Mouse (Mus musculus) hindbrain, embryonic 12.5 days (tissue): Measurements from ENCODE around the gene Tyw5. TPM values are rescaled to one million over a fixed set of nuclear protein-coding genes. Genes with fewer than 3 reads are reported as not detected.
A peak's percentile ranks its signal among the peaks of the same experiment; 100 is the strongest.

Experiments
- ATAC-seq: fragments of 200-750 bp; cut with Nextera tagmentation; 2 replicates; pipeline ENCODE4 v1.8.0; 2017; ENCODE audit warnings: moderate TSS enrichment; ENCODE audit not compliant: low FRiP score
- H3K27ac ChIP-seq: fragments of 300-500 bp; sonication (generic); 2 replicates; pipeline ENCODE4 v1.5.1; 2016; ENCODE audit warnings: mild to moderate bottlenecking
- H3K27me3 ChIP-seq: fragments of 300-500 bp; sonication (generic); 2 replicates; pipeline ENCODE4 v1.6.1; 2016; ENCODE audit warnings: mild to moderate bottlenecking
- H3K36me3 ChIP-seq: fragments of 300-500 bp; sonication (generic); 2 replicates; pipeline ENCODE4 v1.6.1; 2016; ENCODE audit warnings: mild to moderate bottlenecking
- H3K4me1 ChIP-seq: fragments of 300-500 bp; sonication (generic); 2 replicates; pipeline ENCODE4 v1.6.1; 2016
- H3K4me2 ChIP-seq: fragments of 300-500 bp; sonication (generic); replicated peaks from 2 replicates; pipeline ENCODE4 v1.6.1; 2016; ENCODE audit warnings: mild to moderate bottlenecking
- H3K4me3 ChIP-seq: fragments of 300-500 bp; sonication (generic); 2 replicates; pipeline ENCODE4 v1.5.1; 2016; ENCODE audit warnings: mild to moderate bottlenecking
- H3K9ac ChIP-seq: fragments of 300-500 bp; sonication (generic); 2 replicates; pipeline ENCODE4 v1.6.1; 2016; ENCODE audit warnings: mild to moderate bottlenecking, moderate library complexity
- H3K9me3 ChIP-seq: fragments of 300-500 bp; sonication (generic); replicated peaks from 2 replicates; pipeline ENCODE4 v1.6.1; 2016; ENCODE audit warnings: mild to moderate bottlenecking
- WGBS: fragments of 180-500 bp; shearing (Covaris S2); methylation state at CpG from one replicate; pipeline ENCODE4 v1.1.7; 2016; 5-methylcytosine and 5-hydroxymethylcytosine counted together
- polyA plus RNA-seq: library from polyadenylated mRNA; unstranded; fragments of >200 nt; fragmentation: Nextera tagmentation; extraction: Ambion mirVana; gene quantifications from 2 replicates; pipeline ENCODE4 v1.2.1, GENCODE M21; 2016

Gene Tyw5
- polyA plus RNA-seq = 24.8 and 28.7 TPM in 2 replicates

DNA sequence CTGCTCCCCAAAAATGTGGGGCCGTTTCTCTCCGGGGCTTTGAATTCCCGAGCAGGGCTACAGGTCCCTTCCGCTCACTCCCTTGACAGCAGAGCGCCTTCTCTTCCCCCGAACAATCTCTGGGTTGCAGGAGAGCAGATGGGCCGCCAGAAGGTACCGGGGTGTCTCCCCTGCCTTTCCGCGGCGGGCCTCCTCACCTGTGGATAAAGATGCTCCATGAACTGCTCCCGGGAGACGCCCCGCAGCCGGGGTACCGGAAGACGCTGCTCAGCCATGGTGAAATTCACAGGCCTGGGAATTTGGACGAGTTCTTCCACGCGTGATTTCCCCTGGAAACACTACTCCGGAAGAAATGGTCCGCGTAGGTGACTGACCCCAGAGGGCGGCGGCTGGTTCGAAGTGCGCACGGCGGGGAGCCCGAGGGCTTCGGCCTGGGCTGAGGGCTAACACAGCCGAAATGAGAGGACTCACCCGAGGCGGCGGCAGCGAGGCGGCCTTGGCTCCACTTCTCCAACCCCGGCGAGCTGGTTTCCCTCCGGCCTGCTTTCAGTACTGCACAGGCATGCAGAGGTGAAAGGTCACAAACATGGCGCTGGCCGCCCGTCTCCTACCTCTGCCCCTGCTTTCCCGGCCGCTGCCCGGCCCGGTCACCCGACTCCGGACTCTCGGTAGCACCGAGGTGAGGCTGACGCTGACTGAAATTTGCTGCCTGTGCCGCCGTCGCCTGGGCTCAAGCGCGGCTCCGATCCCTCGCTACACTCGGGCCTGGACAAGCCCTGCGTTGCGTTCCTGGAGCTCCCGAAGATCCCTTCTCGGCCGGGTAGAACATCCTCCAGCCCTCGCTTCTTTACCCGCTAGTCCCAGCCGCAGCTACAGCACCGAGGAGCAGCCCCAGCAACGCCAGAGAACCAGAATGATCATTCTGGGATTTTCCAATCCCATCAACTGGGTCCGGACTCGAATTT is at the start of gene Tyw5, which contains the start of gene Maip1:
Gene Tyw5, minus strand, starts transcription at position 915 of the 965 bp plus-strand sequence.
Gene Maip1, plus strand, starts transcription at position 142 of the 965 bp plus-strand sequence.
- Histone ChIP-seq H3K27ac (peak within 1 kb of the TSS; percentile 91), H3K4me3 (peak within 1 kb of the TSS; percentile 84), H3K36me3 (no peaks in the 10 kb centered on the region), H3K9me3 (no peaks in the 10 kb centered on the region), H3K4me2 (peak within 1 kb of the TSS; percentile 77), H3K4me1 (peaks cover 23% of the 10 kb centered on the region), H3K27me3 (no peaks in the 10 kb centered on the region), H3K9ac (peak within 1 kb of the TSS; percentile 80)
- under 1% methylated on average over 72 of the region's 72 CpGs for WGBS
- ATAC-seq = peak; percentile 92

GRCm38 (mm10) chr1:57450241-57450640 is 43.3 kb upstream of the Tyw5 start:
- Histone ChIP-seq H3K9me3 (no peaks in the 10 kb centered on the region), H3K4me3 (no peak overlapping the region), H3K27ac (no peak overlapping the region), H3K4me2 (no peak overlapping the region), H3K9ac (no peak overlapping the region), H3K4me1 (no peaks in the 10 kb centered on the region), H3K27me3 (no peaks in the 10 kb centered on the region), H3K36me3 (no peaks in the 10 kb centered on the region)
- no peak for ATAC-seq
- 91% methylated on average over 1 of the region's 1 CpGs for WGBS

DNA sequence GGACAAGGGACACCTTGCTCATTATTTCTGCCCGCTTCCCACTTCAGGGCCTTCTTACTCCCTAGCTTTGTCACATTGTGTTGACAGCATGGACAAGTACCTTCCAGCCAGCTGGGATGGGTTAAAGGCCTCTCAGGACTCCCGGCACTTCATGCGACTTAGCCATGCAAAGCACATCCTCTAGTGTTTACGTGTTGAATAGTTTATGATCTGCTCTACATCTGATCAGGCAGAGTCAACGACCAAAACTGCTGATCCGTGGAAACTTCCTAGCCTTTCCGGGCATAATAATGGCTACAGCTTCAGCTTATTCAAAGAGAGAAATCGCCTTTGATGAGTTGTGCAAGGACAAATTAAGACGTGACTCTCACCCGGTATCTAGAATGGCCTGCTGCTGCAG is 38.8 kb upstream of the Tyw5 start:
- Histone ChIP-seq H3K27me3 (no peaks in the 10 kb centered on the region), H3K4me3 (no peak overlapping the region), H3K4me2 (no peak overlapping the region), H3K4me1 (no peaks in the 10 kb centered on the region), H3K27ac (no peak overlapping the region), H3K9me3 (no peaks in the 10 kb centered on the region), H3K9ac (no peak overlapping the region), H3K36me3 (no peaks in the 10 kb centered on the region)
- ATAC-seq = no peak
- 67% methylated on average over 10 of the region's 10 CpGs for WGBS

DNA sequence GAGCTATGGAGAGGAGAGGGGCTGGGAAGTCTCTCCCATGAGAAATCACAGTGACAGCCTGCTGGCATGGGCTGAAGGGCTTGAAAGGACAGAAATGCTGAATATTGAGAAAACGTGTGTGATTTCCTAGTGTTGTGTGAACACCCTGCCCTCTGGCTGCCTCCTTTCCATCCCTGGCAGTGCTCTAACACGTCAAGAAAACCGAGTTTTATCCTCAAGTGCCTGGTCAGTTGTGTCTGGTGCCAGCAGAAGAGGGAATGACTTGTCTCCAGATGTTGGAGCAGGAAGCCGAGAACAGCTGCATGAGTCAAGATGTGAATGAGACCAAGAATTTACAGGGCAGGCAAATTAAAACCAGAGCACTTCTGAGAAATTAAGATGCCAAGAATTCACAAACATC is 33.9 kb upstream of the Tyw5 start:
- ATAC-seq = no peak
- H3K9me3 ChIP-seq = no peaks in the 10 kb centered on the region
- no peak overlapping the region for H3K9ac ChIP-seq
- no peak overlapping the region for H3K27ac ChIP-seq
- H3K36me3 ChIP-seq = no peaks in the 10 kb centered on the region
- H3K4me1 ChIP-seq = peaks cover 3% of the 10 kb centered on the region
- WGBS = 63% methylated on average over 4 of the region's 4 CpGs
- H3K27me3 ChIP-seq = no peaks in the 10 kb centered on the region
- no peak overlapping the region for H3K4me2 ChIP-seq
- no peak overlapping the region for H3K4me3 ChIP-seq

GRCm38 (mm10) chr1:57439026-57439425 is 32.1 kb upstream of the Tyw5 start:
- Histone ChIP-seq H3K4me2 (no peak overlapping the region), H3K27ac (no peak overlapping the region), H3K27me3 (no peaks in the 10 kb centered on the region), H3K9me3 (no peaks in the 10 kb centered on the region), H3K36me3 (no peaks in the 10 kb centered on the region), H3K9ac (no peak overlapping the region), H3K4me3 (no peak overlapping the region), H3K4me1 (peaks cover 3% of the 10 kb centered on the region)
- 74% methylated on average over 6 of the region's 6 CpGs for WGBS
- ATAC-seq = no peak

- ATAC-seq = no peak
- H3K4me2 ChIP-seq = peak overlapping the region; percentile 24; the same call in 1 of the 2 replicates
Measured at GRCm38 (mm10) chr1:57436954-57437353, 30.1 kb upstream of the Tyw5 start.

DNA sequence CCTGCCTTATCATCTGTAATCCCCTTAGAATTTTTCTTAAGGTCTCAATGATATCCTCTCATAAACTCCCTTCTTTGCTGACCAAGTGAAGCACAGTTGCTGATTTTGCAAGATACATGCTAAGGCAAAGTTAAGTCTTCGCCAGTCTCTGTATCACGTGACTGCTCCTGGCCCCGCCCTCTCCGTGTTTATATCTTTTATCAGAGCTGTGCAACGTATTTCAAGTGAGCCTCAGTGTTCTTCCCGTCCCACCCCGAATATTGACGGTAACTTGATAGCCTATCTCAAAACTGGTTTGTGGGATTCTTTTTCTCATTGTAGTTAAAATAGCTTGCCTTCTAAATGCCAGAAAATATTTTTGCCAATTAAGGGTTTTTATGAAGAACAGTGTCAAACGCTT is 29.5 kb upstream of the Tyw5 start:
- peaks cover 3% of the 10 kb centered on the region for H3K4me1 ChIP-seq
- no peaks in the 10 kb centered on the region for H3K36me3 ChIP-seq
- no peak overlapping the region for H3K27ac ChIP-seq
- no peak overlapping the region for H3K9ac ChIP-seq
- peak overlapping the region; percentile 24; the same call in 1 of the 2 replicates for H3K4me2 ChIP-seq
- no peak overlapping the region for H3K4me3 ChIP-seq
- H3K9me3 ChIP-seq = no peaks in the 10 kb centered on the region
- 73% methylated on average over 9 of the region's 9 CpGs for WGBS
- H3K27me3 ChIP-seq = no peaks in the 10 kb centered on the region
- ATAC-seq = no peak

More at GRCm38 (mm10) chr1:57436954-57437353, 30.1 kb upstream of the Tyw5 start:
- no peak overlapping the region for H3K9ac ChIP-seq
- H3K4me1 ChIP-seq = peaks cover 3% of the 10 kb centered on the region
- H3K36me3 ChIP-seq = no peaks in the 10 kb centered on the region
- WGBS = 36% methylated on average over 9 of the region's 9 CpGs
- no peak overlapping the region for H3K4me3 ChIP-seq
- peak overlapping the region; percentile 30; the same call in 1 of the 2 replicates for H3K27ac ChIP-seq
- no peaks in the 10 kb centered on the region for H3K9me3 ChIP-seq
- no peaks in the 10 kb centered on the region for H3K27me3 ChIP-seq

DNA sequence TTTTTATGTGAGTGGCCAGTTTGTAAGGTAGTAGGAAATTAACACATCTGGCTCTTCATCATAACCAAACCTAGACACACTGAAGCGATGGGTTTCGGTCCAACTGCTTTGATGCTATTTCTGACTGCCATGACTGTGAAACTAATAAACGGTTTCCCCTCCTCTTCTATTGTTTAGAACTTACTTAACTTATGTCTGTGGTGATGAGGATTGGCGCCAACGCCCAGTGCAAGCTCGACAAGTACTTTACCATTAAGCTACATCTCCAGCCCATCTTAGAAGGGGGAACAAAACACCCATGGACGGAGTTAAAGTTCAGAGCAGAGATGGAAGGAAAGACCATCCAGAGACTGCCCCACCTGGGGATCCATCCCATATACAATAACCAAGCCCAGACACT is 26.2 kb upstream of the Tyw5 start:
- Histone ChIP-seq H3K27ac (no peak overlapping the region), H3K36me3 (no peaks in the 10 kb centered on the region), H3K4me3 (no peak overlapping the region), H3K9me3 (no peaks in the 10 kb centered on the region), H3K9ac (no peak overlapping the region), H3K4me1 (peaks cover 5% of the 10 kb centered on the region), H3K4me2 (no peak overlapping the region), H3K27me3 (no peaks in the 10 kb centered on the region)
- WGBS = 92% methylated on average over 7 of the region's 7 CpGs
- no peak for ATAC-seq

- Histone ChIP-seq H3K36me3 (no peaks in the 10 kb centered on the region), H3K9me3 (no peaks in the 10 kb centered on the region), H3K27me3 (no peaks in the 10 kb centered on the region), H3K4me3 (no peak overlapping the region), H3K4me2 (peak overlapping the region; percentile 35), H3K9ac (no peak overlapping the region), H3K4me1 (0 out of 2 replicates have a peak, but pooled peaks cover 3% of the 10 kb centered on the region), H3K27ac (0 out of 2 replicates have a peak overlapping the region, but pooled peaks have one; percentile 36)
- ATAC-seq = peak; percentile 78
- WGBS = 5% methylated on average over 12 of the region's 12 CpGs
Measured at GRCm38 (mm10) chr1:57429786-57430483, 23.0 kb upstream of the Tyw5 start.

DNA sequence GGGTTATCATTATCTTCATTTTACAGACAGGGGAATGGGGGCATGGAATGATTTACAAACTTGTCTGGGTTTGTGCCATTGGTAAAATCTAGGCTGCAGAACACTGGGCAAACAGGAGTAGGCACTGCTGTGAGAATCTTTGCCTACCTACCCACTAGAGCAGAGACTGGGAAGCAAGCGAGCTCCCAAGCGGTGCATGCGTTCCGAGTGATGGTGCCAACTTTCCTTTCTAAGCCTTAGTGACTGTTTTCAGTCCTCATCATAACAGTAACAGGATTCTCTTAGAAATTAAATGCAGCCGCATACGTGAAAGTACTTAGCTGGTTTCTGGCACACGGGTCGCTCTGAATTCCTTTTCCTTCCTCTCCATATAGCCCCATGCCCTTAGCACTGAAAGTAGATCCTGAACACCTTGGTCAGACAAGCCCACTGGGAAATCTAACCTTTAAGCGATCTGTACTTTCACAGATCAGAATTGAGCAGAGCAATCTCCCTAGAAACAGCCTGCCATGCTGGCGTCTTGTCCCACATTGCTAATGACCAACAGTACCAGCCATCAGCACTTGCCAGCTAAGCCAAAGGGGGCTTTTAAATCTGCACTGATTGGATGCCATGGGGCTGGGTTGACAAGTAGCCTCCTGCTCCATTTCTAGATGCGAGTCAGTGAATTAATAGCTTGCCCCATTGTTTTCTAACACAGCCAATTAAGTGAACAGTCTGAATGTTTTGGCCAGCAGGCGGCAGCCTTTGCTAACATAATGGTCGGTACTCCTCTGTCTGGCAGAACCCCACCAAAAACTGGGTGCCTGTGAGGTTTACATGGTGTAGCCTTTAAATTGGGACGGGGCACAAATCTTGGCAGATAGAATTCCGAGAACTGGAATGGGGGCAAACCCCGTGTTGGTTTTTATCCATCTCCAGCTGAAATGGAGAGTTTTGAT is 21.7 kb upstream of the Tyw5 start:
- Histone ChIP-seq H3K9me3 (no peaks in the 10 kb centered on the region), H3K4me2 (peak overlapping the region; percentile 39), H3K27ac (no peak overlapping the region), H3K36me3 (no peaks in the 10 kb centered on the region), H3K27me3 (no peaks in the 10 kb centered on the region), H3K9ac (peak overlapping the region; percentile 50), H3K4me3 (no peak overlapping the region), H3K4me1 (0 out of 2 replicates have a peak, but pooled peaks cover 3% of the 10 kb centered on the region)
- 48% methylated on average over 16 of the region's 16 CpGs for WGBS
- peak; percentile 85 for ATAC-seq

DNA sequence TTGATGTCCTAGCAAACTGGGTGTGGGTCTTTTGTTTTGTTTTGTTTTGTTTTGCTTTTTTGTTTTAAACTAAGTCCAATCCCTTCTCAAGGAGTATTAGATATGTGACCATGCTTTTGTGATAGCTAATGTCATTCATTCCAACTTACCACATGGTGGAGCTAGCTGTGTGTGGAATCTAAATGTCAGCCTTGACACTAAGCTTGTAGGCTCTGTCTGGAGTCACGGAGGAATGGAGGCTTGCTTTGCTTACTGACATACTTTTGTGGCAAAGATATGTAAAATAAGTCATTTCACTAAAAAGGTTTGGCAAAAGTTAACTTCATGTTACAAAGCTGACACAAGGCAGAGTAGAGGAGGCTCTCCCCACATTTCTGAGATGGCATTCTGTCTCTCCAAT is 16.8 kb upstream of the Tyw5 start:
- no peak for ATAC-seq
- Histone ChIP-seq H3K9me3 (no peaks in the 10 kb centered on the region), H3K4me2 (no peak overlapping the region), H3K4me3 (no peak overlapping the region), H3K9ac (no peak overlapping the region), H3K27ac (no peak overlapping the region), H3K4me1 (no peaks in the 10 kb centered on the region), H3K36me3 (no peaks in the 10 kb centered on the region), H3K27me3 (no peaks in the 10 kb centered on the region)
- WGBS = 11% methylated on average over 1 of the region's 1 CpGs
